Mouse (Mus musculus): ENCODE measurements around the gene Itpr2.
"Not testable (repeated sequence)": the region's sequence is repeated elsewhere in the genome, so short reads cannot be mapped to it uniquely, and the experiment has no call there.

The Itpr2 gene

GRCm38 (mm10) chr6:146469936-146470335, 32.1 kb downstream of the Itpr2 start:
- no peak for DNase-seq (ENCODE audit: low read depth, low spot score)

GRCm38 (mm10) chr6:146468361-146468760, 33.7 kb downstream of the Itpr2 start:
- DNase-seq (ENCODE audit: low read depth, low spot score) = no peak

GRCm38 (mm10) chr6:146464645-146465042, 37.4 kb downstream of the Itpr2 start:
- DNase-seq (ENCODE audit: low read depth, low spot score) = not testable (repeated sequence)

- DNase-seq (ENCODE audit: low read depth, low spot score) = no peak
Observed at GRCm38 (mm10) chr6:146464014-146464644, 37.9 kb downstream of the Itpr2 start.

GRCm38 (mm10) chr6:146460936-146461335, 41.1 kb downstream of the Itpr2 start:
- DNase-seq (ENCODE audit: low read depth, low spot score) = no peak

GRCm38 (mm10) chr6:146458436-146458835, 43.6 kb downstream of the Itpr2 start:
- DNase-seq (ENCODE audit: low read depth, low spot score) = no peak

- no peak for DNase-seq (ENCODE audit: low read depth, low spot score)
Observed at GRCm38 (mm10) chr6:146456741-146457140, 45.3 kb downstream of the Itpr2 start.

- DNase-seq (ENCODE audit: low read depth, low spot score) = no peak
Observed at GRCm38 (mm10) chr6:146454520-146455511, 47.2 kb downstream of the Itpr2 start.

- DNase-seq (ENCODE audit: low read depth, low spot score) = no peak
Observed at GRCm38 (mm10) chr6:146452474-146452873, 49.5 kb downstream of the Itpr2 start.

- no peak for DNase-seq (ENCODE audit: low read depth, low spot score)
Observed at GRCm38 (mm10) chr6:146446032-146446704, 55.9 kb downstream of the Itpr2 start.

- DNase-seq (ENCODE audit: low read depth, low spot score) = no peak
Observed at GRCm38 (mm10) chr6:146439826-146440225, 62.2 kb downstream of the Itpr2 start.

GRCm38 (mm10) chr6:146439071-146439818, 62.8 kb downstream of the Itpr2 start:
- no peak for DNase-seq (ENCODE audit: low read depth, low spot score)

- DNase-seq (ENCODE audit: low read depth, low spot score) = no peak
Observed at GRCm38 (mm10) chr6:146438057-146438456, 64.0 kb downstream of the Itpr2 start.

- DNase-seq (ENCODE audit: low read depth, low spot score) = no peak
Observed at GRCm38 (mm10) chr6:146436916-146437496, 65.0 kb downstream of the Itpr2 start.

GRCm38 (mm10) chr6:146434217-146434616, 67.8 kb downstream of the Itpr2 start:
- no peak for DNase-seq (ENCODE audit: low read depth, low spot score)

- no peak for DNase-seq (ENCODE audit: low read depth, low spot score)
Observed at GRCm38 (mm10) chr6:146432218-146432865, 69.7 kb downstream of the Itpr2 start.

- DNase-seq (ENCODE audit: low read depth, low spot score) = no peak
Observed at GRCm38 (mm10) chr6:146431777-146432176, 70.2 kb downstream of the Itpr2 start.

- no peak for DNase-seq (ENCODE audit: low read depth, low spot score)
Observed at GRCm38 (mm10) chr6:146429694-146430380, 72.2 kb downstream of the Itpr2 start.

- DNase-seq (ENCODE audit: low read depth, low spot score) = no peak
Observed at GRCm38 (mm10) chr6:146424778-146425177, 77.2 kb downstream of the Itpr2 start.

GRCm38 (mm10) chr6:146424326-146424725, 77.7 kb downstream of the Itpr2 start:
- no peak for DNase-seq (ENCODE audit: low read depth, low spot score)
